Mouse (Mus musculus): ENCODE measurements around the gene Jup. TPM values are rescaled to one million over a fixed set of nuclear protein-coding genes. Genes with fewer than 3 reads are reported as not detected.

Gene Jup
- total RNA-seq, 2 experiments from 2014 or later: 1.8 to 2.3 TPM

GRCm38 (mm10) chr11:100408835-100409462 is 11.4 kb upstream of the Jup start:
- no peak for ATAC-seq (replicated peaks; ENCODE audit: low FRiP score, poor library complexity, severe bottlenecking)

GRCm38 (mm10) chr11:100408076-100408834 is 10.7 kb upstream of the Jup start:
- no peak for ATAC-seq (replicated peaks; ENCODE audit: low FRiP score, poor library complexity, severe bottlenecking)

GRCm38 (mm10) chr11:100406995-100407705 is 9.6 kb upstream of the Jup start:
- ATAC-seq (replicated peaks; ENCODE audit: low FRiP score, poor library complexity, severe bottlenecking): no peak

GRCm38 (mm10) chr11:100406273-100406672 is 8.7 kb upstream of the Jup start:
- no peak for ATAC-seq (replicated peaks; ENCODE audit: low FRiP score, poor library complexity, severe bottlenecking)

- ATAC-seq (replicated peaks; ENCODE audit: low FRiP score, poor library complexity, severe bottlenecking): no peak
These were observed 7.0 kb upstream of the Jup start for GRCm38 (mm10) chr11:100404456-100405074.

- no peak for ATAC-seq (replicated peaks; ENCODE audit: low FRiP score, poor library complexity, severe bottlenecking)
These were observed 6.0 kb upstream of the Jup start for GRCm38 (mm10) chr11:100403445-100404134.

GRCm38 (mm10) chr11:100402682-100403081 is 5.1 kb upstream of the Jup start:
- ATAC-seq (replicated peaks; ENCODE audit: low FRiP score, poor library complexity, severe bottlenecking): no peak

- ATAC-seq (replicated peaks; ENCODE audit: low FRiP score, poor library complexity, severe bottlenecking): no peak
These were observed 4.7 kb upstream of the Jup start for GRCm38 (mm10) chr11:100402240-100402639.

- ATAC-seq (replicated peaks; ENCODE audit: low FRiP score, poor library complexity, severe bottlenecking): no peak
These were observed 3.3 kb upstream of the Jup start for GRCm38 (mm10) chr11:100400842-100401241.

- no peak for ATAC-seq (replicated peaks; ENCODE audit: low FRiP score, poor library complexity, severe bottlenecking)
These were observed 2.4 kb upstream of the Jup start for GRCm38 (mm10) chr11:100399727-100400538.

GRCm38 (mm10) chr11:100399320-100399719 is 1.8 kb upstream of the Jup start:
- no peak for ATAC-seq (replicated peaks; ENCODE audit: low FRiP score, poor library complexity, severe bottlenecking)

- ATAC-seq (replicated peaks; ENCODE audit: low FRiP score, poor library complexity, severe bottlenecking): no peak
These were observed 954 bp upstream of the Jup start for GRCm38 (mm10) chr11:100398517-100398916.

GRCm38 (mm10) chr11:100396886-100397599 is 520 bp downstream of the Jup start:
- ATAC-seq (replicated peaks; ENCODE audit: low FRiP score, poor library complexity, severe bottlenecking): no peak

GRCm38 (mm10) chr11:100395861-100396631 is 1.5 kb downstream of the Jup start:
- no peak for ATAC-seq (replicated peaks; ENCODE audit: low FRiP score, poor library complexity, severe bottlenecking)

GRCm38 (mm10) chr11:100395200-100395599 is 2.4 kb downstream of the Jup start:
- no peak for ATAC-seq (replicated peaks; ENCODE audit: low FRiP score, poor library complexity, severe bottlenecking)

GRCm38 (mm10) chr11:100394353-100395074 is 3.0 kb downstream of the Jup start:
- ATAC-seq (replicated peaks; ENCODE audit: low FRiP score, poor library complexity, severe bottlenecking): no peak

GRCm38 (mm10) chr11:100393733-100394132 is 3.8 kb downstream of the Jup start:
- ATAC-seq (replicated peaks; ENCODE audit: low FRiP score, poor library complexity, severe bottlenecking): no peak

All from erythroblast, adult 5-6 weeks (primary cell).